Mouse (Mus musculus): ENCODE measurements around the gene Plekhj1. TPM values are rescaled to one million over a fixed set of nuclear protein-coding genes. Genes with fewer than 3 reads are reported as not detected.

Plekhj1 gene
- polyA plus RNA-seq, 1 experiment = 32.7 TPM

- Histone ChIP-seq H3K4me1 (ENCODE audit: control insufficient read depth) (peaks cover 77% of the 10 kb centered on the region), H3K9me3 (ENCODE audit: control insufficient read depth, low read length) (no peaks in the 10 kb centered on the region), H3K36me3 (ENCODE audit: control insufficient read depth) (peaks cover 36% of the 10 kb centered on the region), H3K4me3 (replicated peaks) (peak within 1 kb of the TSS; percentile 100), H3K27me3 (ENCODE audit: control insufficient read depth) (no peaks in the 10 kb centered on the region)
- TF ChIP-seq GATA1 (IDR thresholded peaks at IDR 0.05; ENCODE audit: low read length) (no peak), TAL1 (IDR thresholded peaks at IDR 0.05; ENCODE audit: low read length) (no peak)
Measured at GRCm38 (mm10) chr10:80754594-80755290, 43.7 kb downstream of the Plekhj1 start, which contains the start of gene Dot1l. TSS of gene Dot1l (plus strand) at chr10:80755206.

- H3K9me3 ChIP-seq (ENCODE audit: control insufficient read depth, low read length) = no peaks in the 10 kb centered on the region
- peaks cover 11% of the 10 kb centered on the region for H3K36me3 ChIP-seq (ENCODE audit: control insufficient read depth)
- H3K4me1 ChIP-seq (ENCODE audit: control insufficient read depth) = peaks cover 62% of the 10 kb centered on the region
- H3K27me3 ChIP-seq (ENCODE audit: control insufficient read depth) = no peaks in the 10 kb centered on the region
- peak overlapping the region; percentile 52 for H3K4me3 ChIP-seq (replicated peaks)
- no peak for TF ChIP-seq TAL1 (IDR thresholded peaks at IDR 0.05; ENCODE audit: low read length)
- no peak for TF ChIP-seq GATA1 (IDR thresholded peaks at IDR 0.05; ENCODE audit: low read length)
Measured at GRCm38 (mm10) chr10:80752079-80752625, 46.3 kb downstream of the Plekhj1 start.

GRCm38 (mm10) chr10:80751188-80751832, 47.1 kb downstream of the Plekhj1 start:
- TF ChIP-seq GATA1 (IDR thresholded peaks at IDR 0.05; ENCODE audit: low read length) (no peak), TAL1 (IDR thresholded peaks at IDR 0.05; ENCODE audit: low read length) (no peak)
- peaks cover 54% of the 10 kb centered on the region for H3K4me1 ChIP-seq (ENCODE audit: control insufficient read depth)
- H3K36me3 ChIP-seq (ENCODE audit: control insufficient read depth) = peaks cover 3% of the 10 kb centered on the region
- H3K27me3 ChIP-seq (ENCODE audit: control insufficient read depth) = no peaks in the 10 kb centered on the region
- no peaks in the 10 kb centered on the region for H3K9me3 ChIP-seq (ENCODE audit: control insufficient read depth, low read length)
- H3K4me3 ChIP-seq (replicated peaks) = peak overlapping the region; percentile 52

- Histone ChIP-seq H3K4me1 (ENCODE audit: control insufficient read depth) (peaks cover 52% of the 10 kb centered on the region), H3K36me3 (ENCODE audit: control insufficient read depth) (no peaks in the 10 kb centered on the region), H3K4me3 (replicated peaks) (no peak overlapping the region), H3K27me3 (ENCODE audit: control insufficient read depth) (no peaks in the 10 kb centered on the region), H3K9me3 (ENCODE audit: control insufficient read depth, low read length) (no peaks in the 10 kb centered on the region)
- TF ChIP-seq TAL1 (IDR thresholded peaks at IDR 0.05; ENCODE audit: low read length) = no peak
- TF ChIP-seq GATA1 (IDR thresholded peaks at IDR 0.05; ENCODE audit: low read length) = no peak
Measured at GRCm38 (mm10) chr10:80748609-80749008, 49.8 kb downstream of the Plekhj1 start.

- H3K27me3 ChIP-seq (ENCODE audit: control insufficient read depth) = no peaks in the 10 kb centered on the region
- no peak overlapping the region for H3K4me3 ChIP-seq (replicated peaks)
- H3K9me3 ChIP-seq (ENCODE audit: control insufficient read depth, low read length) = no peaks in the 10 kb centered on the region
- H3K4me1 ChIP-seq (ENCODE audit: control insufficient read depth) = peaks cover 50% of the 10 kb centered on the region
- TF ChIP-seq GATA1 (IDR thresholded peaks at IDR 0.05; ENCODE audit: low read length) (no peak), TAL1 (IDR thresholded peaks at IDR 0.05; ENCODE audit: low read length) (no peak)
- no peaks in the 10 kb centered on the region for H3K36me3 ChIP-seq (ENCODE audit: control insufficient read depth)
Measured at GRCm38 (mm10) chr10:80747410-80747809, 51.0 kb downstream of the Plekhj1 start.

Other genes starting within 250 kb of the Plekhj1 start
- gene Rexo1, start 237.1 kb downstream of the Plekhj1 start, polyA plus RNA-seq (2012) = 14.5 and 15.5 TPM in 2 replicates
- gene Klf16, start 221.3 kb downstream of the Plekhj1 start, polyA plus RNA-seq (2012) = 19.9 and 21.2 TPM in 2 replicates
- gene Abhd17a, start 208.3 kb downstream of the Plekhj1 start, polyA plus RNA-seq (2012) = 103 and 117 TPM in 2 replicates
- 6.8 and 7.3 TPM in 2 replicates for gene Scamp4, start 195.8 kb downstream of the Plekhj1 start, polyA plus RNA-seq (2012)
- gene Adat3, start 195.7 kb downstream of the Plekhj1 start, polyA plus RNA-seq (2012) = 4.1 and 6.2 TPM in 2 replicates
- 0.07 and 0.12 TPM in 2 replicates for gene Gm49322, start 192.6 kb downstream of the Plekhj1 start, polyA plus RNA-seq (2012)
- 33.9 and 36.6 TPM in 2 replicates for gene Csnk1g2, start 175.8 kb downstream of the Plekhj1 start, polyA plus RNA-seq (2012)
- 2.6 and 3.2 TPM in 2 replicates for gene Btbd2, start 141.6 kb downstream of the Plekhj1 start, polyA plus RNA-seq (2012)
- gene Mknk2, start 120.5 kb downstream of the Plekhj1 start, polyA plus RNA-seq (2012) = 49.1 and 53.2 TPM in 2 replicates
- 1.8 and 2.1 TPM in 2 replicates for gene Mob3a, start 96.6 kb downstream of the Plekhj1 start, polyA plus RNA-seq (2012)
- gene Izumo4, start 96.4 kb downstream of the Plekhj1 start, polyA plus RNA-seq (2012) = 1.2 and 3.9 TPM in 2 replicates
- gene Ap3d1, start 56.4 kb downstream of the Plekhj1 start, polyA plus RNA-seq (2012) = 2.5 and 2.6 TPM in 2 replicates
- 8.8 and 9.8 TPM in 2 replicates for gene Dot1l, start 43.4 kb downstream of the Plekhj1 start, polyA plus RNA-seq (2012)
- 68.4 and 69.3 TPM in 2 replicates for gene Sf3a2, start 428 bp downstream of the Plekhj1 start, polyA plus RNA-seq (2012)
- gene Amh, start 6.6 kb upstream of the Plekhj1 start, polyA plus RNA-seq (2012) = 0.33 and 0.43 TPM in 2 replicates
- not detected in 2 replicates for gene Jsrp1, start 14.9 kb upstream of the Plekhj1 start, polyA plus RNA-seq (2012)
- 1,446 and 1,486 TPM in 2 replicates for gene Oaz1, start 28.0 kb upstream of the Plekhj1 start, polyA plus RNA-seq (2012)
- gene Lingo3, start 45.4 kb upstream of the Plekhj1 start, polyA plus RNA-seq (2012) = not detected in 2 replicates
- gene Lsm7, start 56.6 kb upstream of the Plekhj1 start, polyA plus RNA-seq (2012) = 17.4 and 20.7 TPM in 2 replicates
- gene Sppl2b, start 56.6 kb upstream of the Plekhj1 start, polyA plus RNA-seq (2012) = 56.0 and 60.5 TPM in 2 replicates
- 0.02 and 0.03 TPM in 2 replicates for gene Tmprss9, start 73.2 kb upstream of the Plekhj1 start, polyA plus RNA-seq (2012)
- gene Timm13, start 102.3 kb upstream of the Plekhj1 start, polyA plus RNA-seq (2012) = 29.2 and 32.1 TPM in 2 replicates
- 1.1 and 1.3 TPM in 2 replicates for gene Lmnb2, start 119.6 kb upstream of the Plekhj1 start, polyA plus RNA-seq (2012)
- gene Gadd45b, start 131.4 kb upstream of the Plekhj1 start, polyA plus RNA-seq (2012) = 0.15 and 0.16 TPM in 2 replicates
- not detected in 2 replicates for gene Gng7, start 216.3 kb upstream of the Plekhj1 start, polyA plus RNA-seq (2012)
- gene Diras1, start 227.0 kb upstream of the Plekhj1 start, polyA plus RNA-seq (2012) = 0.01 TPM in 1 of 2 replicates, not detected in the other
- gene Slc39a3, start 238.8 kb upstream of the Plekhj1 start, polyA plus RNA-seq (2012) = 1.5 and 1.7 TPM in 2 replicates

Measured in erythroblast, embryonic 14.5 days (primary cell).